Mouse (Mus musculus): Measurements from ENCODE around the gene Sspn.
A peak's percentile ranks its signal among the peaks of the same experiment; 100 is the strongest.

DNA sequence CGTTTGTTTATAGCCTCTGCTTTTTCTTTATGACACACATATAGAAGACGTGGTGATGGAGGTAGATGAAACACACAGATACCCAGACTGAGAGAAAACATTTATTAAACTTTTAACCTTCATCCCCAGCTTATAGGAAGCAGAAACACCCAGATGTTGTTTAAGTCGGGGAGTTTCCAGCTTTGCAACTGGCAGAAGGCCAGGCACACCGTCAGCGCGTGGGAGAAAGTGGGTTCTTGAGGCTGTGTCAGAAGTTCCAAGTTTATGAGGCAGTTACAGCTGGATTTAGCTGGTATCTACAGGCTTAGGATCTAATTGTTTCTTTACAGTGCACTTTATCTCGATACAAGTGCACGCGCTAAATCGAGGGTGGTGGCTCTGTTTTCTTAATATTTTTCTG is 61.5 kb downstream of the Sspn start:
- TF ChIP-seq EP300 (IDR thresholded peaks at IDR 0.05; ENCODE audit: low read length) (peak; percentile 59), MAX (IDR thresholded peaks at IDR 0.05; ENCODE audit: low read length) (no peak), MAZ (IDR thresholded peaks at IDR 0.05; ENCODE audit: low read depth, low read length) (no peak), MXI1 (IDR thresholded peaks at IDR 0.05; ENCODE audit: low read depth, low read length) (no peak)

Data from CH12.LX (cell line).